Mouse (Mus musculus) liver, embryonic 12.5 days (tissue): ENCODE data around the gene Scyl1. TPM values are rescaled to one million over a fixed set of nuclear protein-coding genes. Genes with fewer than 3 reads are reported as not detected.

Experiments
- ATAC-seq: fragments of 200-750 bp; cut with Nextera tagmentation; 2 replicates; pipeline ENCODE4 v1.8.0; 2017; ENCODE audit warnings: moderate number of reproducible peaks, mild to moderate bottlenecking, moderate library complexity
- H3K27ac ChIP-seq: fragments of 300-500 bp; sonication (generic); 2 replicates; pipeline ENCODE4 v1.5.1; 2016; ENCODE audit warnings: mild to moderate bottlenecking
- H3K27me3 ChIP-seq: fragments of 300-500 bp; sonication (generic); replicated peaks from 2 replicates; pipeline ENCODE4 v1.6.1; 2016; ENCODE audit warnings: mild to moderate bottlenecking, moderate library complexity
- H3K36me3 ChIP-seq: fragments of 300-500 bp; sonication (generic); 2 replicates; pipeline ENCODE4 v1.6.1; 2016; ENCODE audit warnings: mild to moderate bottlenecking, moderate library complexity
- H3K4me1 ChIP-seq: fragments of 300-500 bp; sonication (generic); 2 replicates; pipeline ENCODE4 v1.6.1; 2016
- H3K4me2 ChIP-seq: fragments of 300-500 bp; sonication (generic); 2 replicates; pipeline ENCODE4 v1.6.1; 2016; ENCODE audit warnings: mild to moderate bottlenecking, moderate library complexity
- H3K4me3 ChIP-seq: fragments of 300-500 bp; sonication (generic); 2 replicates; pipeline ENCODE4 v1.5.1; 2016; ENCODE audit warnings: mild to moderate bottlenecking, moderate library complexity
- H3K9ac ChIP-seq: fragments of 300-500 bp; sonication (generic); 2 replicates; pipeline ENCODE4 v1.6.1; 2016; ENCODE audit warnings: mild to moderate bottlenecking, moderate library complexity
- H3K9me3 ChIP-seq: fragments of 300-500 bp; sonication (generic); replicated peaks from 2 replicates; pipeline ENCODE4 v1.6.1; 2016; ENCODE audit warnings: mild to moderate bottlenecking, moderate library complexity
- WGBS: fragments of 180-500 bp; shearing (Covaris S2); methylation state at CpG from one replicate; pipeline ENCODE4 v1.1.7; 2016; ENCODE audit not compliant: insufficient replicate concordance; 5-methylcytosine and 5-hydroxymethylcytosine counted together
- polyA plus RNA-seq: library from polyadenylated mRNA; unstranded; fragments of >200 nt; fragmentation: Nextera tagmentation; extraction: Ambion mirVana; gene quantifications from 2 replicates; pipeline ENCODE4 v1.2.1, GENCODE M21; 2016

Scyl1 gene
- polyA plus RNA-seq, 1 experiment from 2014 or later = 39.7 TPM

DNA sequence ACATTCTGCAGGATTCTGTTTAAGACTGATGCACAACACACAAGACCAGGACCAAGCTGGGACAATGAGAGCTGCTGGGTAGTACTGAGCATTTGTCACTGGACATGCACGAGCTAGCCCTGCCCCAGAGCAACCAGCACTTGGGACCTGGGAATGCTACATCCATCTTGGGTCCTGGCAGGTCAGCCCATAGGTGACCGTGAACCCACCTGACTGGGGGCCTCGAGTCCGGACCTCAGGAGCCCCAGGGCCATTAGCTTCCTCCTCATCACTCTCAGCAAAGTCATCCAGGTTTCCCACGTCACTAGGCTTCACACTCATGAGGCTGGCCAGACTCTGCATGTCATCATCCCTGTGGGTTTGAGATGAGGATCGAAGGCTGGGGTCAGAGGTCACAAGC, 50.0 kb downstream of the Scyl1 start:
- Histone ChIP-seq H3K36me3 (peaks cover 82% of the 10 kb centered on the region), H3K9me3 (no peaks in the 10 kb centered on the region), H3K27ac (peak overlapping the region; percentile 97; the same call in 1 of the 2 replicates), H3K4me2 (peak overlapping the region; percentile 92), H3K9ac (0 out of 2 replicates have a peak overlapping the region, but pooled peaks have one; percentile 98), H3K4me3 (no peak overlapping the region), H3K4me1 (peaks cover 78% of the 10 kb centered on the region), H3K27me3 (no peaks in the 10 kb centered on the region)
- ATAC-seq = no peak
- WGBS = 88% methylated on average over 6 of the region's 6 CpGs

DNA sequence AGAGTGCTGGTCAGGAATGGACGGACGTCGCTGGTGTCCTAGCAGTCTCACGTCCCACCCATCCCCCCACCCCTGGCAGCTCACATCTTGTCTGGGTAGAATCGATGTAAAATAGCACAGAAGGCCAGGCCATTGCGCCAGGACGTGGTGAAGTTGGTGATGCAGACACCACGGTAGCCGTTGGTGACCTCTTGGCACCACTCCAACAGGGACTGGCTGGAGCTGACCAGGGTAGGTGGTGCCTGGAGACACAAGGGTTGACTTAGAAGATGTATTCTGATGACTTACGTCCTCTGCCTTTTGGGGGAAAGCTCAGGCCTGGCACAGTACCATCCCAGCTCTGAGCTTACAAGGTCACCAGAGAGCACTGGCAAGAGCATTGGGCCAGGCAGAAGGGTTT, 54.3 kb downstream of the Scyl1 start:
- no peak overlapping the region for H3K4me3 ChIP-seq
- no peak overlapping the region for H3K9ac ChIP-seq
- no peaks in the 10 kb centered on the region for H3K27me3 ChIP-seq
- H3K36me3 ChIP-seq = peaks cover 100% of the 10 kb centered on the region
- no peaks in the 10 kb centered on the region for H3K9me3 ChIP-seq
- peaks cover 85% of the 10 kb centered on the region for H3K4me1 ChIP-seq
- WGBS = 76% methylated on average over 10 of the region's 10 CpGs
- ATAC-seq = no peak
- peak overlapping the region; percentile 13; the same call in 1 of the 2 replicates for H3K4me2 ChIP-seq
- peak overlapping the region; percentile 6; the same call in 1 of the 2 replicates for H3K27ac ChIP-seq

DNA sequence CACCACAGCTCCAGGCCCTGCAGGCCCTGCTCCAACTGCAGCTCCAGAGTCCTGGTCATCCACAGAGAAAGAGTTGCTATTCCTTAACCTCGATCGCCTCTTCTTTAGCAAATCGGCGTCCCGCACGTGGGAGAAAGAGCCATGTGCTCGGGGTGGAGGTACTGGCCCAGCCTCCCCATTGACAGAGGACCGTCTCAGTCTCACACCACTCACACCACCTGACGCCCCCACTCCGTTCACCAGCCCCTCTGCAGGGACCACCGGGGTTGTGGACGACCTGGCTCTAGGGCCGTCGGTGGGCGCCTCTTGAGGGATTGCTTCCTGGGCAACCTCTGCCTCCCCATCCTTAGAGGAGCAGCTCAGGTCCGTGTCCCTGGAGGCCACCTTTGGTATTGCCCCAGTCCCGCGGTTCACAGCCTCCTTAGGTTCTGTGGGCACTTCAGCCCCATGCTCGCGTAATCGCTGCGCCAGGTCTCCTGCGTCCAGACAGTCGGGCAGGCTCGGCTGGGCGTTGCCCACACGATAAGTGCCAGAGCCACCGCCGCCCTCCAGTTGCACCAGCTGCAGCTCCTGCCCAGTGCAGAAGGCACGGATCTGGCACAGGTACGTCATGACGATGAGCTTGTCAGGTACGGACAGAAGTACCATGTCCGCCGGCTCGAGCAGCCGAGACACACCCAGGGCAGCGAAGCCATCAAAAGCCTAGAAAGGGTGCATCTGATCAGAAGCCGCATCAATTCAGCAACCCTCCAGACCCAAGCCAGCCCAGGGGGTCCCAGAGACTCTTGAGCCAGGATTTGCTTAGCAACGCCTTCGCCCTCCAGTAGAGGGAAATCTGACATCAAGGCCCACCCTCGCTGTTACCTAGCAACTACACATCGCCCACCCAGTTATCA, 55.2 kb downstream of the Scyl1 start:
- H3K9me3 ChIP-seq = no peaks in the 10 kb centered on the region
- no peaks in the 10 kb centered on the region for H3K27me3 ChIP-seq
- no peak overlapping the region for H3K4me3 ChIP-seq
- peaks cover 100% of the 10 kb centered on the region for H3K36me3 ChIP-seq
- WGBS = 74% methylated on average over 43 of the region's 43 CpGs
- H3K4me1 ChIP-seq = peaks cover 83% of the 10 kb centered on the region
- 0 out of 2 replicates have a peak overlapping the region, but pooled peaks have one; percentile 29 for H3K9ac ChIP-seq
- H3K27ac ChIP-seq = 0 out of 2 replicates have a peak overlapping the region, but pooled peaks have one; percentile 70
- H3K4me2 ChIP-seq = peak overlapping the region; percentile 36
- ATAC-seq = peak; percentile 27

DNA sequence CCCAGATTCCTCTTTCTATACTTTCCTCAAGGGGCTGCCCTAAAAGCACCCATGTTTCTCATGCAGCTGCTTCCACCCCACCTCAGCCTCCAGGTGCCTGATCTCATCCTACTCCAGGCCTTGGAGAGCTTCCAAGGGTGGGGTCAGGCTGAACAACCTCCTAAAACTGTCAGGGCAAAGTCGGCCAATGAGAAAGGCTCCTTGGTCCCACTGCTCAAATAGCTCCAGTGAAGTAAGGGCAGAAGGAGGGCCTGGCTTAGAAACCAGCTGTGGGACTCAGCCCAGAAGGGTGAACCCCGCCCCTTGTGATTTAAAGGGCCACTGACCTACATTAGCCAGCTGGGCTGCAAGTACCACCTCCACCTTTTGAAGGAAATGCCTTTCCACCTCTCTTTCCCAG, 57.5 kb downstream of the Scyl1 start:
- peak overlapping the region; percentile 70 for H3K27ac ChIP-seq
- 33% methylated on average over 2 of the region's 2 CpGs for WGBS
- H3K4me1 ChIP-seq = peaks cover 71% of the 10 kb centered on the region
- H3K9me3 ChIP-seq = no peaks in the 10 kb centered on the region
- H3K36me3 ChIP-seq = peaks cover 100% of the 10 kb centered on the region
- H3K4me3 ChIP-seq = peak overlapping the region; percentile 4; the same call in 1 of the 2 replicates
- H3K27me3 ChIP-seq = no peaks in the 10 kb centered on the region
- peak overlapping the region; percentile 36 for H3K4me2 ChIP-seq
- ATAC-seq = peak; percentile 56
- peak overlapping the region; percentile 42 for H3K9ac ChIP-seq

DNA sequence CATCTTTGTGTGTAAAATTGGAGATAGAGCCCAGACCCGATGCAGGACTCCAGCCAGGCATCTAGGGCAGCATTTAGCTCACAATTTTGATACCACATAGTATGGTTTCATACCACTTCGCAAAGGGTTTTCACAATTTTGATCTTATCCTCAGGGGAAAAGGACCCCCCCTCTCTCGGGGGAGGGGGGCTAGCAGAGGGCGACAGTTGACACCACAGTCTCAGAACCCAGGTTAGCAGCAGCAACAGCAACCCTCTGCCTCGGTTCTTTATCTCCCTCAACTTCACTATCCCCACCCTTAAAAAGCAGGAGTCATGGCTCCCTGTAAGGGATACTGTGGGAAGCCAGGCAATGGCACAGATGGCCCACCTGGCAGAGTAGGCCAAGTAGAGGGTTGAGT, 58.0 kb downstream of the Scyl1 start:
- no peak for ATAC-seq

DNA sequence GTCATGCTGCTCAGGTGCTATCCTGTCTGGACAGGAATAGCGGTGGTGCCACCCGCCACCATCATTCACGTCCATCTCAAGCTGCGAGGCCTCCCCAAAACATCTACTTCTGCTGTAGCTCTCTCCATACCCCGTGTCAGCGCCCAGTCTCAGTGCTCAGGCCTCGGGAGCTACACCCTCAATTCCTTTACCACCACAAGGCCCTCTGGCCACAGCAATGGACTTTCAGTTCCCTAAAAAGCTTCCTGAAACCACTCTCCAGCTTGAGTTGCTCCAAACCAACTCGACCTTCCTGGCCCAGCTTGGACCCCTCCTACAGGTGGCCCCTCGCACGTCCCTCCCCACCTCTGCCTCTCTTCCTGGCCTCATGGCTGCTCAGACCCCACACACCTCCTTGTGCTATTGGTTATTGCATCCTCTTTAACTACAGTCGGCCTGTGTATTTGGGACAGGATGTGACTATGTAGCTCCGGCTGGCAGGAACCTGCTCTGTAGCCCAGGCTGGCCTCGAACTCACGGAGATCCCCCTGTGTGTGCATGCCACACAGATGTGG, 59.2 kb downstream of the Scyl1 start:
- H3K27me3 ChIP-seq = no peaks in the 10 kb centered on the region
- WGBS = 77% methylated on average over 14 of the region's 14 CpGs
- H3K4me2 ChIP-seq = 0 out of 2 replicates have a peak overlapping the region, but pooled peaks have one; percentile 2
- H3K9ac ChIP-seq = no peak overlapping the region
- peaks cover 100% of the 10 kb centered on the region for H3K36me3 ChIP-seq
- no peaks in the 10 kb centered on the region for H3K9me3 ChIP-seq
- H3K4me1 ChIP-seq = peaks cover 60% of the 10 kb centered on the region
- ATAC-seq = no peak
- H3K27ac ChIP-seq = 0 out of 2 replicates have a peak overlapping the region, but pooled peaks have one; percentile 43
- H3K4me3 ChIP-seq = no peak overlapping the region

More for the DNA sequence above, 58.0 kb downstream of the Scyl1 start:
- 67% methylated on average over 5 of the region's 5 CpGs for WGBS
- Histone ChIP-seq H3K27ac (peak overlapping the region; percentile 70), H3K4me2 (peak overlapping the region; percentile 36), H3K9ac (peak overlapping the region; percentile 42), H3K36me3 (peaks cover 100% of the 10 kb centered on the region), H3K4me3 (peak overlapping the region; percentile 4; the same call in 1 of the 2 replicates), H3K4me1 (peaks cover 67% of the 10 kb centered on the region), H3K9me3 (no peaks in the 10 kb centered on the region), H3K27me3 (no peaks in the 10 kb centered on the region)

DNA sequence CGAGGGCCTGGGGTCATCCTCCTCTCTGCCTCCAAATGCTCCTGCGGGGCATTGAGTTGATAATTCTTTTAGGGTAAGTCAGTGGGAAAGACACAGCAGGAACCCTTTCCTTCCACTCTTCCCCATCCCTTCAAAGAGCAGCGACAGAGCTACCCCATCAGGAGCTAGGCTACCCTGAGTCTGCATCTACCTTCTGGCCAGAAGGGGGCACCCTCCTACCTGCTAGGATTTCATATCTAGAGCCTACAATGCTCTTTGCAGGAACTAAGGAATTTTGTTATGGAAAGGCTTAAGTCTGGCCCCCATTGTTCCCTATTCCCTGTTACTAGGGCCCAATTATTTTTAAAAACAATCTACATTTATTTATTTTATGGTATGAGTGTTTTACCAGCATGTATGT, 60.0 kb downstream of the Scyl1 start:
- no peaks in the 10 kb centered on the region for H3K27me3 ChIP-seq
- peaks cover 100% of the 10 kb centered on the region for H3K36me3 ChIP-seq
- no peak overlapping the region for H3K9ac ChIP-seq
- H3K9me3 ChIP-seq = no peaks in the 10 kb centered on the region
- no peak for ATAC-seq
- no peak overlapping the region for H3K4me2 ChIP-seq
- 43% methylated on average over 3 of the region's 3 CpGs for WGBS
- H3K4me1 ChIP-seq = peaks cover 58% of the 10 kb centered on the region
- 0 out of 2 replicates have a peak overlapping the region, but pooled peaks have one; percentile 43 for H3K27ac ChIP-seq
- no peak overlapping the region for H3K4me3 ChIP-seq

DNA sequence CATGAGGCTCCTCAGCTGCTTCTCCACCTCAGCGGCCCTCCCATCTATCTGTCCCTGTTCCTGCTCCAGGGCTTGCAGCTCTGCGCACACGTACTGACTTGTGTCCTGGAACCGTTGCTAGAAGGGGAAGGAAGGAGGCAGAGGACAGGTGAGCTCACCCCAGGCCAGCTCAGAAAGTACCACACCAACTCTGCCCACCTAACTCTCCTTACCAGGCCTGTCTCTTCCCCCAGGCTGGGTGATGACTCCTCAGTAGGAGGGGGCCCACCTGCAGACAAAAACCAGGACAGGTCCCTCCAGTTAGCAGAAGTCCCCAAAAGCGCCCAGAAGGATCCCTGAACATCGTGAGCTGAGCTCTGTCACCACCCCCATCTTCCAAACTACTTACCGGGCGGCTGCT, 60.6 kb downstream of the Scyl1 start:
- no peaks in the 10 kb centered on the region for H3K9me3 ChIP-seq
- peaks cover 100% of the 10 kb centered on the region for H3K36me3 ChIP-seq
- no peak overlapping the region for H3K4me2 ChIP-seq
- no peak for ATAC-seq
- peak overlapping the region; percentile 15; the same call in 1 of the 2 replicates for H3K27ac ChIP-seq
- no peaks in the 10 kb centered on the region for H3K27me3 ChIP-seq
- H3K9ac ChIP-seq = no peak overlapping the region
- WGBS = 91% methylated on average over 8 of the region's 8 CpGs
- H3K4me1 ChIP-seq = peaks cover 58% of the 10 kb centered on the region
- no peak overlapping the region for H3K4me3 ChIP-seq

DNA sequence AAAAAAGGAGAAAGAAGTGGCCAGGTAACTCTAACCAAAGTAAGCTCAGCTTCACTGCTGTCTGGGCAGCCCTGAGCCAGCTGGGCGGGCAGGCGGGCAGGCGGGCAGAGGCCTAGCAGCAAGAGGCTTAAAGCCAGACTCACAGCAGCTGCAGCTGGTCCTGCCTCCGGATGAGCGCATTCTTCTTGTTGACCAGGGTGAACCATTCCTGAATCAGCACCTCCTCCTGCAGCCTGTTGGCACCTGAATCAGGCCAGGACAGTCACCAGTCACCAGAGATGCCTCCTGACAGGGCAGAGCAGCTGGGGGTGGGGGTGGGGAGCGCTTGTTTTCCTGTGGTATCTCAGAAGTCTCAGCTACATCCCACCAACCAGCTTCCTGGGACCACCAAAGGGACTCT, 61.2 kb downstream of the Scyl1 start:
- WGBS = 98% methylated on average over 6 of the region's 6 CpGs

More for the DNA sequence above, 61.2 kb downstream of the Scyl1 start:
- no peak for ATAC-seq
- H3K27me3 ChIP-seq = no peaks in the 10 kb centered on the region
- H3K4me1 ChIP-seq = peaks cover 58% of the 10 kb centered on the region
- no peak overlapping the region for H3K4me3 ChIP-seq
- no peak overlapping the region for H3K4me2 ChIP-seq
- 0 out of 2 replicates have a peak overlapping the region, but pooled peaks have one; percentile 15 for H3K27ac ChIP-seq
- no peaks in the 10 kb centered on the region for H3K9me3 ChIP-seq
- no peak overlapping the region for H3K9ac ChIP-seq
- H3K36me3 ChIP-seq = peaks cover 98% of the 10 kb centered on the region

Other genes with a start within 250 kb of the Scyl1 start
- gene Ovol1, start 210.8 kb downstream of the Scyl1 start, polyA plus RNA-seq = not detected in 2 replicates
- 3.4 and 3.5 TPM in 2 replicates for gene Ap5b1, start 203.4 kb downstream of the Scyl1 start, polyA plus RNA-seq
- 171 and 177 TPM in 2 replicates for gene Rnaseh2c, start 169.5 kb downstream of the Scyl1 start, polyA plus RNA-seq
- gene Kat5, start 161.2 kb downstream of the Scyl1 start, polyA plus RNA-seq = 24.9 and 26.8 TPM in 2 replicates
- gene Rela, start 133.9 kb downstream of the Scyl1 start, polyA plus RNA-seq = 32.1 and 33.6 TPM in 2 replicates
- 41.4 and 41.8 TPM in 2 replicates for gene Sipa1, start 107.7 kb downstream of the Scyl1 start, polyA plus RNA-seq
- 25.8 and 27.7 TPM in 2 replicates for gene Map3k11, start 82.7 kb downstream of the Scyl1 start, polyA plus RNA-seq
- gene Pcnx3, start 82.5 kb downstream of the Scyl1 start, polyA plus RNA-seq = 18.4 and 18.6 TPM in 2 replicates
- gene Kcnk7, start 67.1 kb downstream of the Scyl1 start, polyA plus RNA-seq = 0.18 and 0.19 TPM in 2 replicates
- 122 and 124 TPM in 2 replicates for gene Ehbp1l1, start 45.1 kb downstream of the Scyl1 start, polyA plus RNA-seq
- gene Fam89b, start 41.8 kb downstream of the Scyl1 start, polyA plus RNA-seq = 45.1 and 45.3 TPM in 2 replicates
- 3.7 and 3.8 TPM in 2 replicates for gene Ltbp3, start 30.5 kb downstream of the Scyl1 start, polyA plus RNA-seq
- gene Frmd8, start 103.9 kb upstream of the Scyl1 start, polyA plus RNA-seq = 22.1 and 24.2 TPM in 2 replicates
- gene Slc25a45, start 106.4 kb upstream of the Scyl1 start, polyA plus RNA-seq = 7.5 and 7.7 TPM in 2 replicates
- gene Tigd3, start 122.7 kb upstream of the Scyl1 start, polyA plus RNA-seq = 3.2 and 3.5 TPM in 2 replicates
- gene Dpf2, start 141.6 kb upstream of the Scyl1 start, polyA plus RNA-seq = 73.2 and 74.9 TPM in 2 replicates
- 3.4 and 3.6 TPM in 2 replicates for gene Cdc42ep2, start 153.4 kb upstream of the Scyl1 start, polyA plus RNA-seq
- 79.7 and 83.2 TPM in 2 replicates for gene Pola2, start 192.8 kb upstream of the Scyl1 start, polyA plus RNA-seq
- not detected in 2 replicates for gene Slc22a20, start 214.7 kb upstream of the Scyl1 start, polyA plus RNA-seq
- gene Capn1, start 244.5 kb upstream of the Scyl1 start, polyA plus RNA-seq = 37.7 and 38.5 TPM in 2 replicates